ENCODE assay signal across 31 mouse cellular contexts in the genomic region with DNA sequence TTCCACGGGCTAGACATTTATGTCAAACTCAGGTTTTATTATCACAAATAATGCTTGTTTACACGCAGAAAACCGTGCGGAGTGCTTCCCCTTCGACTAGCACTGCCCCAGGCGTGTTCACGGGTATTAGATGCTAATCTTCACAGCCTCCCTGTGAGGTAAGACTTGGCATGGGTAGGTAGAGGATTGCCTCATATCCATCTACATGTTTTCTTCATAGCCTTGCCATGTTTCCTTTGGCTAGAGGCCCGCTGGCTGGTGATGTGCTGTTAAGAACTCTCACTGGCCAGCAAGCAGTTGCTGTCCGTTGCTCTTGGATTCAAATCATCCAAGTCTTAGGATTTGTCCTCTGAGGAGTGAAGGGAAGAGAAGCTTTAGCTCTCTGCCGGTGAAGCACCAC. TPM values are rescaled to one million over a fixed set of nuclear protein-coding genes. Genes with fewer than 3 reads are reported as not detected.
DNase-seq lines count a peak whose midpoint lies in the region; ATAC-seq and TF ChIP-seq lines count a peak whose summit lies in the region.
"Had no signal": no experiment of that assay in that cellular context is flagged by ENCODE, and none has a peak within 500 bp of the region (broad histone marks: within the 10 kb centered on the region; RNA-seq: fewer than 3 reads in every experiment).

No protein-coding gene starts in this region.

- intact Hi-C loops in gastrocnemius, adult 2 months (cut with DNase I) = no loop called here

- no peaks in the 10 kb centered on the region for H3K79me2 ChIP-seq in liver, adult 2 months (ENCODE audit: control insufficient read depth, insufficient read depth, low read length)

- no peak overlapping the region for H3K9ac ChIP-seq in liver, adult 2 months (ENCODE audit: low read depth, low read length)
- H3K9ac ChIP-seq in liver, embryonic 11.5 days (ENCODE audit: low read depth, low read length) = no peak overlapping the region
- H3K9ac ChIP-seq: embryonic facial prominence, embryonic 15.5 days; forebrain, embryonic 15.5 days; limb, embryonic 15.5 days; midbrain, embryonic 13.5 days had no signal

- no peak for TF ChIP-seq CTCF in gastrocnemius, adult 2 months (IDR thresholded peaks at IDR 0.05)
- TF ChIP-seq CTCF in liver, adult 2 months (IDR thresholded peaks at IDR 0.05; ENCODE audit: low read depth, low read length) = no peak

- no peak for TF ChIP-seq POLR2A in liver, adult 2 months (IDR thresholded peaks at IDR 0.05; ENCODE audit: extremely low read depth, insufficient read depth, low read length)

- H3K27ac ChIP-seq in gastrocnemius, adult 2 months = no peak overlapping the region
- H3K27ac ChIP-seq in liver, adult 2 months (replicated peaks; ENCODE audit: insufficient read depth, low read depth, low read length) = no peak overlapping the region
- H3K27ac ChIP-seq in liver, embryonic 11.5 days (ENCODE audit: low read depth, low read length) = no peak overlapping the region
- H3K27ac ChIP-seq: embryonic facial prominence, embryonic 15.5 days; forebrain, embryonic 15.5 days; heart, embryonic 10.5 days; hindbrain, embryonic 10.5 days; limb, embryonic 15.5 days; midbrain, embryonic 13.5 days had no signal

- peaks cover 3% of the 10 kb centered on the region for H3K4me1 ChIP-seq in liver, adult 2 months (ENCODE audit: control insufficient read depth, insufficient read depth, low read length)
- no peaks in the 10 kb centered on the region for H3K4me1 ChIP-seq in liver, embryonic 11.5 days (replicated peaks; ENCODE audit: control insufficient read depth, insufficient read depth, low read length)
- H3K4me1 ChIP-seq: forebrain, embryonic 15.5 days; hindbrain, embryonic 10.5 days; midbrain, embryonic 13.5 days had no signal

- no peaks in the 10 kb centered on the region for H3K9me3 ChIP-seq in liver, embryonic 11.5 days (ENCODE audit: control insufficient read depth, low read length)
- H3K9me3 ChIP-seq: embryonic facial prominence, embryonic 15.5 days; forebrain, embryonic 15.5 days; heart, embryonic 10.5 days; hindbrain, embryonic 10.5 days; limb, embryonic 15.5 days; midbrain, embryonic 13.5 days had no signal

- H3K4me2 ChIP-seq in liver, embryonic 11.5 days = no peak overlapping the region
- H3K4me2 ChIP-seq: embryonic facial prominence, embryonic 15.5 days; forebrain, embryonic 15.5 days; limb, embryonic 15.5 days; midbrain, embryonic 13.5 days had no signal

- peak; percentile 63 for DNase-seq in gastrocnemius, adult 2 months
- no peak for DNase-seq in gastrocnemius, adult 8-10 months (ENCODE audit: low spot score in 2 of 2)
- peak; percentile 90 for DNase-seq in liver, adult 2 months (ENCODE audit: extremely low read depth, low read depth, low spot score)
- DNase-seq in liver, embryonic 11.5 days (ENCODE audit: low spot score) = no peak
- DNase-seq in adipocyte (ENCODE audit: low spot score) = peak; percentile 76
- no peak for DNase-seq in layer of hippocampus, adult 18-20 months (ENCODE audit: low spot score in 2 of 2)
- DNase-seq: cerebellum, adult 8-10 months; cerebellum, postnatal 36 days; embryo, embryonic 11 days; gastrocnemius, postnatal 36 days; kidney, adult 11 months; left cerebral cortex, postnatal 4 days; lung, postnatal 14 days; retina, postnatal 1 day; right cerebral cortex, postnatal 25 days had no signal

- no peaks in the 10 kb centered on the region for H3K36me3 ChIP-seq in liver, adult 2 months (ENCODE audit: control insufficient read depth, insufficient read depth, low read length)
- no peaks in the 10 kb centered on the region for H3K36me3 ChIP-seq in liver, embryonic 11.5 days (ENCODE audit: control insufficient read depth, insufficient read depth, low read length)
- H3K36me3 ChIP-seq: forebrain, embryonic 15.5 days had no signal

- WGBS in liver, adult 2 months = 34% methylated on average over 10 of the region's 10 CpGs
- 86% methylated on average over 10 of the region's 10 CpGs for WGBS in liver, embryonic 11.5 days

- no peaks in the 10 kb centered on the region for H3K27me3 ChIP-seq in liver, adult 2 months (ENCODE audit: control insufficient read depth, insufficient read depth, low read length)
- H3K27me3 ChIP-seq in liver, embryonic 11.5 days (replicated peaks; ENCODE audit: control insufficient read depth, insufficient read depth, low read length) = no peaks in the 10 kb centered on the region
- H3K27me3 ChIP-seq: embryonic facial prominence, embryonic 15.5 days; forebrain, embryonic 15.5 days; limb, embryonic 15.5 days; midbrain, embryonic 13.5 days had no signal

- H3K4me3 ChIP-seq in gastrocnemius, adult 2 months = no peak overlapping the region
- no peak overlapping the region for H3K4me3 ChIP-seq in liver, adult 2 months (ENCODE audit: insufficient read depth, low read depth, low read length)
- H3K4me3 ChIP-seq in liver, embryonic 11.5 days (ENCODE audit: low read depth, low read length) = no peak overlapping the region
- H3K4me3 ChIP-seq: embryonic facial prominence, embryonic 15.5 days; forebrain, embryonic 15.5 days; heart, embryonic 10.5 days; hindbrain, embryonic 10.5 days; limb, embryonic 15.5 days; midbrain, embryonic 13.5 days had no signal

- ATAC-seq in liver, embryonic 11.5 days (replicated peaks; ENCODE audit: low FRiP score) = no peak
- ATAC-seq in megakaryocyte-erythroid progenitor cell, adult 5-6 weeks (replicated peaks; ENCODE audit: low FRiP score, low TSS enrichment, poor library complexity, severe bottlenecking) = no peak
- ATAC-seq: forebrain, embryonic 15.5 days; hindbrain, embryonic 16.5 days; midbrain, embryonic 13.5 days had no signal

RNA-seq across cellular contexts. Expression of a gene that starts 6.4 kb away (rescaled TPM):
- 1 to 10 TPM; 6.3 TPM for total RNA-seq in gastrocnemius, adult 2 months (2021)
- total RNA-seq in gastrocnemius, adult 8-10 months (2022) = 10 to 100 TPM in 1 of 4 experiments, 1 to 10 TPM in 3; 5.0 to 11.8 (median 5.7) TPM
- total RNA-seq in liver, adult 2 months (2014; rRNA removed) = 3.5 and 3.7 TPM in 2 replicates
- 2.0 and 3.2 TPM in 2 replicates for polyA plus RNA-seq in liver, adult 2 months (2012; rRNA removed)
- polyA plus RNA-seq in liver, embryonic 11.5 days (2014; fragmentation: Nextera tagmentation; extraction: Ambion mirVana) = 21.5 and 21.8 TPM in 2 replicates
- total RNA-seq in megakaryocyte-erythroid progenitor cell, adult 5-6 weeks (2014; fragmentation: Nextera tagmentation) = not detected in 2 replicates
- 0.61 and 0.94 TPM in 2 replicates for total RNA-seq in megakaryocyte-erythroid progenitor cell, adult 5-6 weeks (2017)
- total RNA-seq in layer of hippocampus, adult 18-20 months (2021) = 1 to 10 TPM; 3.1 to 4.7 TPM
- total RNA-seq: MEL had no signal
- polyA plus RNA-seq: C2C12 had no signal

RNA-seq across cellular contexts. Expression of a gene that starts 17.2 kb away (rescaled TPM):
- total RNA-seq in gastrocnemius, adult 2 months (2021) = not detected
- total RNA-seq in gastrocnemius, adult 8-10 months (2022) = not detected
- not detected in 2 replicates for total RNA-seq in liver, adult 2 months (2014; rRNA removed)
- not detected in 2 replicates for polyA plus RNA-seq in liver, adult 2 months (2012; rRNA removed)
- 1.0 and 1.9 TPM in 2 replicates for polyA plus RNA-seq in liver, embryonic 11.5 days (2014; fragmentation: Nextera tagmentation; extraction: Ambion mirVana)
- total RNA-seq in megakaryocyte-erythroid progenitor cell, adult 5-6 weeks (2014; fragmentation: Nextera tagmentation) = not detected in 2 replicates
- not detected in 2 replicates for total RNA-seq in megakaryocyte-erythroid progenitor cell, adult 5-6 weeks (2017)
- not detected for total RNA-seq in layer of hippocampus, adult 18-20 months (2021)
- total RNA-seq: gastrocnemius, postnatal 36 days; layer of hippocampus, postnatal 14 days; left cerebral cortex, adult 8-10 months; left cerebral cortex, postnatal 4 days; megakaryocyte, adult 5-6 weeks; MEL had no signal
- polyA plus RNA-seq: C2C12; large intestine, adult 2 months; spleen, adult 2 months; testis, adult 2 months had no signal

RNA-seq across cellular contexts. Expression of a gene that starts 58.8 kb away (rescaled TPM):
- 10 to 100 TPM; 19.0 to 20.0 TPM for total RNA-seq in gastrocnemius, adult 2 months (2021)
- total RNA-seq in gastrocnemius, adult 8-10 months (2022) = 10 to 100 TPM; 16.8 to 33.6 (median 19.6) TPM
- 30.3 and 34.6 TPM in 2 replicates for total RNA-seq in liver, adult 2 months (2014; rRNA removed)
- polyA plus RNA-seq in liver, adult 2 months (2012; rRNA removed) = 17.8 and 23.6 TPM in 2 replicates
- polyA plus RNA-seq in liver, embryonic 11.5 days (2014; fragmentation: Nextera tagmentation; extraction: Ambion mirVana) = 39.1 and 49.7 TPM in 2 replicates
- total RNA-seq in megakaryocyte-erythroid progenitor cell, adult 5-6 weeks (2014; fragmentation: Nextera tagmentation) = 53.7 and 67.8 TPM in 2 replicates
- total RNA-seq in megakaryocyte-erythroid progenitor cell, adult 5-6 weeks (2017) = 32.6 and 37.7 TPM in 2 replicates
- 10 to 100 TPM; 28.1 to 30.3 TPM for total RNA-seq in layer of hippocampus, adult 18-20 months (2021)

Comparison
In these comparisons a context has a peak if more than half of its experiments do, and no peak if none do; other contexts are left out.
1. DNase-seq: peak in gastrocnemius, adult 2 months (single experiment), liver, adult 2 months (single experiment) and adipocyte (single experiment); none in gastrocnemius, adult 8-10 months (0 of 2), liver, embryonic 11.5 days (single experiment) and layer of hippocampus, adult 18-20 months (0 of 2).